Mouse (Mus musculus) stomach, postnatal 0 days (tissue): ENCODE results near the gene Bves.

Source experiments
- CTCF ChIP-seq: IDR thresholded peaks from 2 replicates; pipeline ENCODE4 v1.5.1; 2016; ENCODE audit warnings: antibody characterized with exemption, low read depth, mild to moderate bottlenecking, moderate library complexity
- EP300 ChIP-seq: optimal IDR thresholded peaks from 2 replicates; pipeline ENCODE3; 2016; ENCODE audit warnings: antibody characterized with exemption

- TF ChIP-seq CTCF: no peak
- TF ChIP-seq EP300: no peak
Observed at GRCm38 (mm10) chr10:45382637-45382958, 47.0 kb downstream of the Bves start.
